Mouse (Mus musculus): ENCODE data around the gene Pitpnm1. TPM values are rescaled to one million over a fixed set of nuclear protein-coding genes. Genes with fewer than 3 reads are reported as not detected.

Gene Pitpnm1
- polyA plus RNA-seq (2017; shearing (Covaris generic)) = 270 TPM

DNA sequence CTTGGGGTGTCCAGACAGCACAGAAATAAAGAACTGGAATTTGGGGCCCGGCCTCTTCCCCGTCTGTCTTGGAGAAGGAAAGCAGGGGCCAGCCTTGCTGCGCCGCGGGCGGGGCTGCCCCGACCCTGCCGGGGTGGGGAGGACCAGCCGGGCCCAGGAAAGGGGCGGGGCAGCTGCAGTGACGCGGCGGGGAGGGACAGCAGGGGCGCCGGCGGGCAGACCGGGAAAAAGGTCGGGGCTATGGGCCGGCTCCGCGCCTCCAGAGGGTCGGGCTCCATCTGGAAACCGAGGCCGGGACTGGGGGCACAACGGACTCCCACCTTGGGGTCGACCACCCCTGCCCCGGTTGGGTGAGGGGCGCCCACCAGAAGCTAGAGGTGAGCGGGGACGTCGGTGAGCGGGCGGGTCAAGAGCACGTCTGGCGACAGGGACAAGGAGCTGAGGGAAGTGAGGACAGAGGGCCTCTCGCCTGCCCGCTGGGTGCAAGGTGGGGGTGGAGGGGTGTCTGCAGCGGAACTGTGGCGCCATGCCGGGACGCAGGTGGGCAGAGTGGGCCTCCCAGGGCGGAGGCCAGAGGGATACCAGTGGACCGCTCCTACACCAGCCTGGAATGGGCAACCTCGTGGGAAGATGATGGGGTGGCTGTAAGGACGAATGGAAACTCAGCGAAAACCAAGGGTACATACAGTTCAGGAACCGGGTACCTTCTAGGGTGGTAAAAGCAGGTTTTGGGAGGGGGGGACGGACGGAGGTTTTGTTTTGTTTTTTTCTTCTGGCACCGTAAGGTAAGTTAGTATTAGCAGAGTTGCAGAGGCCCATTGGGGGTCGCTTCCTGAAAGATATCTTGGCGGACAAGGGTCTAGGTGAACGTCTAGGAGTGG is at the start of gene Pitpnm1:
TSS of gene Pitpnm1 (plus strand) at position 162 of the 881 bp plus-strand sequence.

DNA sequence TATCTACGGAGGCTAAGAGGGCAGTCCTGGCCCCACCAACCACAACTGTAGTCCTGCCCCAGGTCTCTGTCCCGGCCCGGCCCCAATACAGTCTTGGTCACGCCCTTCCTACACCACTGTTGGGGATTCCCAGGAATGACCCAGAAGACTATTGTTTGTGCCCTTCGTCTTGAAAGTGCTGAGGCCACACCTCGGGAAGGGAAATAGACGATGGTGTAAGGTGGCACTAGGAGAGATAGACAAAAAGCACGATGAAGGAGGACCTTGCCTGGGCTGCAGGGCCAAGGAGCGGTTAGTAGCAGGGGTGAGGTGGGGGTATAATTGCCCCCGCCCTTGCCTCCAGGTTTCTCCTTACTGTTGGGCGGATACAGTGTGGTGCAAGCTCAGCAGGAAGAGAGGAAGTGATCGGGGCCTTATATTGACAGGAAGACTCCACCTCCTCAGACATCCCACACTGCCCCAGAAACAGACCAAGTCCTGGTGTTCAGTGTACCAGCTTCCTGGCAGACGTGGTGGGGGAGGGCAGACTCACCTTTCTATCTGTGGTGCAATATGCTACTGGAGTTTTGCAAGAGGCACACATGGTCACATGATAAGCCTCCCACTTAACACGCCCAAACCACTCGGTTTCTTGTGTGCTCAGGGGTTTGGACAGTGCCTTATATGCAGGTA is 40.6 kb upstream of the Pitpnm1 start, which contains the start of gene Gstp3:
TSS of gene Gstp3 (minus strand) at position 501 of the 672 bp plus-strand sequence.

DNA sequence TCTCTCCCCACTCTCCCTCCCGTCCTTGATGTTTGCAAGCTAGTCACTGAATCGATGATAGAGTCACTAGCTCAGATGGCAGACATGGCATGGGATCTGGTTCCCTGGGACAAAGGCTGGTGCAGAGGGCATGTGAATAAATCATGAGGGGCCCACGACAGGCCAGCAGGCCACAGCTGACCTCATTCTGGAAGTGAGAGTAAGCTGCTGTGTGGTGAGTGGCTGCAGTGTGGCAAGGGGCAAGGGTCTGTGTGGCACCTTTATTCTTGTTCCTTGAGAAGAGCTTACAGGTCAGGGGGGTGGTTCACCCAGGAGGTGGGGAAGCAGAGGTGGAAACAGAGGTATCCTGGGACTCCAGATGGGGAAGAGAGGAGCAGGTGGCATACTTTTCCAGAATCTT is 18.4 kb upstream of the Pitpnm1 start, which contains the start of gene Cabp2:
TSS of gene Cabp2 (plus strand) at position 185 of the 400 bp plus-strand sequence.

DNA sequence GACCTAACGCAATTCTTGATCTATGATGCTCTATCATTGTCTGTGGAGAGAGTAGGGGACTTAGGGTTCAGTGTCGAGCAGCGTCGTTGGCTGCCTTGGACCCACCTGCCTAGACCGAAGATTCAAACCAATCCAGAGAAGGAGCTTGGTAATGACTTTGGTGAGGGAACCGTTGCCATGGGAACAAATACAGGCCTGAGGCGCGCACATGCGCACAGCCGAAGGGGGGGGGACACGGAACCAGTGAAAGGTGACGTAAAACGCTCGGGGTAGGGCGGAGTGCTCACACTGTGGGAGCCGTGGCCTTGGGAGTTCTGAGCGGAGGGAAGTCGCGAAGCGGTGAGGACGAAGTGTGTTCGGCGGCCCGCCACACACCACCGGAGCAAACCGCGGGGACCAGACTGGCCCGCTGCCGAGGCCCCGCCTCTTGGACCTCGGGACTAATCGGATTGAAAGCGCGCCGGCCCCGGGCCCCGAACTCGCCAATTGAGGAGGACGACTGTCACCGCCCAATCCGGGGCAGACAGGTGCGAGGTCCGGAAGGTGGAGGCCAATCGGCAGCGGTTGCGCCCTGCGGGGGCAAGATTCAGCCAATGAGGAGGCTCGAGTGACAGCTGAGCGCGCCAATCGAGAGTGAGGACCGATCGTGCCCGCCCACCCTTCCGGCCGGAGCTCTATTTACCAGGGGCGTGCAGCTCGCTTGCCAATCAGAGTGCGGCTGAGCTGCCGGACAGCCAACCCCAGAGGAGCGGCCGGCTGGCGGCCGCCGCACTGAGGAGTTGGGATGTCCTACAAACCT is 3.0 kb upstream of the Pitpnm1 start, which contains the start of gene Cdk2ap2:
TSS of gene Cdk2ap2 (plus strand) at position 541 of the 799 bp plus-strand sequence.

DNA sequence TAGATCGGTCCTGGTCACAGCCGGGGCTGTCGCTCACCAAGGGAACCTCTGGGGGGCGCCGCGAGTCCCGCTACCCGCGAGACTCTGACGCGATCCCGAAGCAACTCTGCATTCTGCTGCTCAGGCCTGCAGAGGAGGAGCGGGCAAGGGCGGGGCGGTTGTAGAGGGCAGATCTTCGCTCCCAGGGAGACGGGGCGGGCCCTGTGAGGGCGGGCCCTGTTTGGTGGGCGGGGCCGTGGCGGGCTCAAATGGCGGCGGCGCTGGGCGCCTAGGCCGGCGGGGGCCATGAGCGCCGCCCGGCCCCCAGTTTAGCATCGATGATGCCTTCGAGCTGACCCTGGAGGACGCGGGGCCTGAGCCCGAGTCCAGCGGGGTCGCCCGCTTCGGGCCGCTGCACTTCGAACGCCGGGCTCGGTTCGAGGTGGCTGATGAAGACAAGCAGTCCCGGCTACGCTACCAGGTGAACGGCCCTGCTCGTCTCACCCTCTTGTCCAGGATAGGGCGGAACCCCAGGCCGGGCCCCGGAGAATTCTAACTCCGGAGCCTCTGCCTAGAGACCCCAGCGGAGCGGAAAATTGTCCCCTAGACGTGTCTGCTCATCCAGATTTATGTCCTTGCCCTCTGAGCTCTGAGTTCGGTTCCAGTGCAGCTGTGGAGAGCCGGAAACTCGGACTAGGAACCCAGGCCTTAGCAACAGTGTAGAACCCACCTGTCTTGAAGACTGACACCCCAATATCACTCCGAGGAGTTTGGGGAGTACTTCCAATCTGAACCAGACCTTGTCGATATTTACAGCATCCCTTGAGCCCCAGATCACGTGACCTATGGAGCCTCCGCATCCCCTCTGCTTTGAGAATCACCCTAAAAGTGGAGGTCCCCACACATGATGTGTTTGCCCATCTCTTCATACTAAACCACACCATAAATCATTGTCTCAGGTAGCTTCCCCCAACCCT is 26.2 kb downstream of the Pitpnm1 start, which contains the start of gene Aip:
TSS of gene Aip (minus strand) at position 118 of the 956 bp plus-strand sequence.

DNA sequence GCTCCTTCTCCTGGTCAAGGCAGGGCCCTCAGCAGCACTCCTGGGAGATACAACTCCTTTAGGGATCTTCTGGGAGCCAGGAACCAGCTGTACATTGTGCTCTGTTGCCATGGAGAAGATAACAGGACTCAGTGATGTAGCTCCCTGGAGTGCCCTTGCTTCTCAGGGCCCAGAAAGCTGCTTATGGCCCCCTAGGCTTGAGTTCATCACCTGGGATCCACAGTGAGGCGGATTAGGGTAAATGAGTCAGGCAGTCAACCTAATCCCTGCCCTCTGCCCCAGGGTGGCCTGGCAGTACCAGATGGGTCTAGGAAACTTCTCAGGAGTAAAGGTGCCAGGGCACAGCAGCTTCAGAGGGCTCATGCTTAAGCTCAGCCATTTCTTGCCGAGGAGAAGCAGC is 39.6 kb downstream of the Pitpnm1 start, which contains the start of gene Gpr152:
TSS of gene Gpr152 (plus strand) at position 342 of the 400 bp plus-strand sequence.

DNA sequence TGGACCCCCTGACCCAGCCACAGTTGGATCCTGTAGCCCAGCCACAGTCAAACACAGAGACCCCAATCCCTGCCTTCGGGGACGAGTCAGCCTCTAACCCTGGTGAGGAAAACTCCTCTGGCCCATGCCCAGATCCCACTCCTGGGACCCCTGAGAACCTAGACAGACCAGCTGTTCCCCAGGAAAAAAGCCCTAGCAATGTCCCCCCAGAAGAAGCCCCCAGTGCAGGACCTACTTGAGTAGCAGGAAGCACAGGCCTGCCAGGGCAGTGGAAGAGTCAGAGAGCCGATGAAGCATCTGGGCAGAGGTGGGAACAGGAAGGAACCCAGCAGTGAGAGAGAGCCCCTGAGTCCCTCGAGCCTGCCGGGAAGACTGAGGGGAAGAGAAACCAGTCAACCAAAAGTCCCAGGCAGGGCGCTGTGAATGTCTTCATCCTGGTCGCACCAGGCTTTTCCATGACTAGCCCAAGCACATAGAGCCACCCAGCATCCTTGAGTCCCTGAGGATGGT is 44.0 kb downstream of the Pitpnm1 start, which contains the start of gene Cabp4:
TSS of gene Cabp4 (minus strand) at position 275 of the 510 bp plus-strand sequence.

DNA sequence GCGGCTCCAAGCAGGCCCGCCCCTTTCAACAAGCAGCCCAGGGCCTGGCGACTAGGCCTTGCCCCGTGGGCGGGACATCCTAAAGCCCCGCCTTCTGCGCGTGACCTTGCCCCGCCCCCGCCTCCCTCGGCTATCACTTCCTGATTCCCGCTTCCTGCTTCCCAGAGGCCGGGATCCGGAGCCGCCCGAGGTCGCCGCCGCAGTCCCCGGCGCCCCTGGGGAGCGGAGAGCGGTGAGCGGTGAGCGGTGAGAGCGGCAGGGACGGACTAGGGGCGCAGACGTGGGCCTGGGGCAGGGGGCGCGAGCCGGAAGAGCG is 48.7 kb downstream of the Pitpnm1 start, which contains the start of gene Coro1b:
TSS of gene Coro1b (plus strand) at position 129 of the 316 bp plus-strand sequence.

DNA sequence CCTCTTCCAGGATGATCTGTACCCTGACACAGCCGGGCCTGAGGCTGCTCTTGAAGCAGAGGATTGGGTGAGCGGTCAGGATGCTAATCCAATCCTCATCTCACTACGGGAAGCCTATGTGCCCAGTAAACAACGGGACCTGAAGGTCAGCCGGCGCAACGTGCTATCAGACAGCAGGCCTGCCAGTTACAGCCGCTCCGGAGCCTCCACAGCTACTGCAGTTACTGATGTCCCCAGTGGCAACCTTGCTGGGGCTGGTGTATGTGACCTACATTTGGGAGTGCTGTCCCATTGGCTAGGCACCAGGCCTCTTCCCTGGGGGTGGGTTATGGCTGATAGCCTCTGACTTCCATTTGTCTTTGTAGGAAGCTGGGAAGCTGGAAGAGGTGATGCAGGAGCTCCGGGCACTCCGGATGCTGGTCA is 53.4 kb downstream of the Pitpnm1 start, which contains the start of gene Ptprcap:
TSS of gene Ptprcap (plus strand) at position 373 of the 423 bp plus-strand sequence.

DNA sequence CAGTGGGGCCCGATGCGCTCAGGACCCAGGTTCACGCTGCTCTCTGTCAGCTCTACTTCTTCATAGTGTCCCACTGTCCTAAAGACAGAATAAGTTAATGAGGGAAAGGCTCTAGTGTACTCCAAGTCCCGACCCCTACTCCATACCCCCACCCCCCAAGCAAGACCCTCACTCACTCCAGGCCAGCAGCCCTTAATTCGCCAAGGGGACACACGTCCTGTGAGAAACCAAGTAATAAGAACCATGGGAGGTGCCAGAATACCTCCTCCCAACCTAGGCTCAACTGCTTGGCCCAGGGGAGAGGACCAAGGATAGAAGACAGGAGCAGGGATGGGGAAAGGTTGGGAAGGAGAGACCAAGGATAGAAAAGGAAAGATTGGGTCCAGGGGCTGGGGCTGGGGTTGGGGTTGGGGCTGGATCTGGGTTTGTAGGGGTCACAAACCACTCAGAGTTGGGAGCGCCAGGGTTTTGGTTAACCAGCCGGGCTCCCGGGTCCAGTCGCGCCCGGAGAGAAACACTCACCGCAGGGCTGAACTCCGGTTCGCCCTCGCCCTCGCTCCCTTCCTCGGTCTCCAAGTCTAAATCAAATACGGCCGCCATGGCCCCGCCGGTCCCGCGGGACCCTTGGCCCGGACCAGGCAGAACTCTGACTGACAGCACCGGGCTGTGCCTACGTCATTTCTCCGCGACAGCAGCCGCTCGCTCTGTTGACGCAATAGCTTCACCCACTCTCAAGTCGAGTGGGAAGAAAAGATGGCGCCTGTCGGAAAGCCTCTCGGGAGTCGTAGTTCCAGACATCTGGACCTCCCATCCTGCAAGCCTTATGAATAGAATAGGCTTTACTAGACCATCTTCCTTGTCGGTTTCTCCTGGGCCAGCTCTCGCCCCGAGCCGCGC is 63.1 kb downstream of the Pitpnm1 start, which contains the start of gene Rps6kb2:
TSS of gene Rps6kb2 (minus strand) at position 709 of the 897 bp plus-strand sequence.

Other genes starting within 250 kb of the Pitpnm1 start
- gene Chka, start 248.2 kb upstream of the Pitpnm1 start, polyA plus RNA-seq (2017; shearing (Covaris generic)) = 56.2 TPM
- 54.4 TPM for gene Tcirg1, start 192.9 kb upstream of the Pitpnm1 start, polyA plus RNA-seq (2017; shearing (Covaris generic))
- 91.3 TPM for gene Ndufs8, start 187.2 kb upstream of the Pitpnm1 start, polyA plus RNA-seq (2017; shearing (Covaris generic))
- gene Aldh3b1, start 170.2 kb upstream of the Pitpnm1 start, polyA plus RNA-seq (2017; shearing (Covaris generic)) = not detected
- 7.5 TPM for gene Unc93b1, start 164.8 kb upstream of the Pitpnm1 start, polyA plus RNA-seq (2017; shearing (Covaris generic))
- gene Aldh3b3, start 141.4 kb upstream of the Pitpnm1 start, polyA plus RNA-seq (2017; shearing (Covaris generic)) = not detected
- gene Aldh3b2, start 127.7 kb upstream of the Pitpnm1 start, polyA plus RNA-seq (2017; shearing (Covaris generic)) = not detected
- not detected for gene Acy3, start 113.4 kb upstream of the Pitpnm1 start, polyA plus RNA-seq (2017; shearing (Covaris generic))
- gene Tbx10, start 107.2 kb upstream of the Pitpnm1 start, polyA plus RNA-seq (2017; shearing (Covaris generic)) = not detected
- gene Nudt8, start 99.4 kb upstream of the Pitpnm1 start, polyA plus RNA-seq (2017; shearing (Covaris generic)) = 14.6 TPM
- 2.4 TPM for gene Gm49405, start 99.4 kb upstream of the Pitpnm1 start, polyA plus RNA-seq (2017; shearing (Covaris generic))
- 3.3 TPM for gene Doc2g, start 96.7 kb upstream of the Pitpnm1 start, polyA plus RNA-seq (2017; shearing (Covaris generic))
- 141 TPM for gene Ndufv1, start 87.2 kb upstream of the Pitpnm1 start, polyA plus RNA-seq (2017; shearing (Covaris generic))
- 324 TPM for gene Gstp1, start 62.0 kb upstream of the Pitpnm1 start, polyA plus RNA-seq (2017; shearing (Covaris generic))
- 0.68 TPM for gene Gstp2, start 54.0 kb upstream of the Pitpnm1 start, polyA plus RNA-seq (2017; shearing (Covaris generic))
- 51.2 TPM for gene Gstp3, start 40.4 kb upstream of the Pitpnm1 start, polyA plus RNA-seq (2017; shearing (Covaris generic))
- gene Cabp2, start 18.4 kb upstream of the Pitpnm1 start, polyA plus RNA-seq (2017; shearing (Covaris generic)) = not detected
- 471 TPM for gene Cdk2ap2, start 2.8 kb upstream of the Pitpnm1 start, polyA plus RNA-seq (2017; shearing (Covaris generic))
- gene Aip, start 25.9 kb downstream of the Pitpnm1 start, polyA plus RNA-seq (2017; shearing (Covaris generic)) = 197 TPM
- gene Gpr152, start 39.8 kb downstream of the Pitpnm1 start, polyA plus RNA-seq (2017; shearing (Covaris generic)) = 0.11 TPM
- gene Cabp4, start 44.0 kb downstream of the Pitpnm1 start, polyA plus RNA-seq (2017; shearing (Covaris generic)) = not detected
- 183 TPM for gene Coro1b, start 48.6 kb downstream of the Pitpnm1 start, polyA plus RNA-seq (2017; shearing (Covaris generic))
- gene Ptprcap, start 53.6 kb downstream of the Pitpnm1 start, polyA plus RNA-seq (2017; shearing (Covaris generic)) = 239 TPM
- 50.3 TPM for gene Rps6kb2, start 63.4 kb downstream of the Pitpnm1 start, polyA plus RNA-seq (2017; shearing (Covaris generic))
- 45.8 TPM for gene Carns1, start 75.5 kb downstream of the Pitpnm1 start, polyA plus RNA-seq (2017; shearing (Covaris generic))
- 455 TPM for gene Tbc1d10c, start 91.3 kb downstream of the Pitpnm1 start, polyA plus RNA-seq (2017; shearing (Covaris generic))
- gene Ppp1ca, start 92.1 kb downstream of the Pitpnm1 start, polyA plus RNA-seq (2017; shearing (Covaris generic)) = 718 TPM
- 37.1 TPM for gene Rad9a, start 101.7 kb downstream of the Pitpnm1 start, polyA plus RNA-seq (2017; shearing (Covaris generic))
- 49.3 TPM for gene Clcf1, start 114.2 kb downstream of the Pitpnm1 start, polyA plus RNA-seq (2017; shearing (Covaris generic))
- not detected for gene AC109138.7, start 114.4 kb downstream of the Pitpnm1 start, polyA plus RNA-seq (2017; shearing (Covaris generic))
- gene Pold4, start 131.9 kb downstream of the Pitpnm1 start, polyA plus RNA-seq (2017; shearing (Covaris generic)) = 94.9 TPM
- gene Ssh3, start 169.2 kb downstream of the Pitpnm1 start, polyA plus RNA-seq (2017; shearing (Covaris generic)) = 0.78 TPM
- 9.1 TPM for gene Ankrd13d, start 183.1 kb downstream of the Pitpnm1 start, polyA plus RNA-seq (2017; shearing (Covaris generic))
- gene Grk2, start 206.2 kb downstream of the Pitpnm1 start, polyA plus RNA-seq (2017; shearing (Covaris generic)) = 274 TPM

All from naive thymus-derived CD4-positive, alpha-beta T cell, adult 5 months (primary cell).